Mouse (Mus musculus): ENCODE results near the gene Gm17581. TPM values are rescaled to one million over a fixed set of nuclear protein-coding genes. Genes with fewer than 3 reads are reported as not detected.
A peak's percentile ranks its signal among the peaks of the same experiment; 100 is the strongest.

Gm17581 gene
- polyA plus RNA-seq, 1 experiment from 2014 or later = not detected

DNA sequence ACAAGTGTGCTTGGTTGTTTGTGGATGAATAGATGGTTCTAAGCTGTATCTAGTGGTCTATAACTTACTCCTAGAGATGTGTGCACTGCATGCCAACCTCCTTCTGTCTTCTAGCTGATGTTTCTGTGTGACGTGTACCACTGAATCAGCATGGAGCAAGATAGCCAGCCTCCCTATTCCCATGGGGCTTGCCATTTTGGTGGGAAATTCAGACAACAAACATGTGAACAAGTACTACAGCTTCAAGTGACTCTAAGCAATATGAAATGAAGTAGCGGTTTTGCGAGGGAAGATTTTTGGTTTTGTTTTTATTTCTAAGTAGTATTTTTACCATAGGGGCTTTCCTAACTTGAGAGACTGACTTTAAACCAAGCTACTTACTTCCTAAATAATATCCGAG, 13.7 kb upstream of the Gm17581 start:
- 91% methylated on average over 4 of the region's 4 CpGs for WGBS
- no peak overlapping the region for H3K9ac ChIP-seq (ENCODE audit: low read length)
- H3K27ac ChIP-seq (ENCODE audit: low read depth, low read length) = no peak overlapping the region
- H3K4me1 ChIP-seq (ENCODE audit: control insufficient read depth, insufficient read depth, low read length) = no peaks in the 10 kb centered on the region
- no peaks in the 10 kb centered on the region for H3K36me3 ChIP-seq (ENCODE audit: control insufficient read depth, insufficient read depth, low read length)
- ATAC-seq = no peak
- H3K4me3 ChIP-seq (ENCODE audit: low read depth, low read length) = no peak overlapping the region
- H3K27me3 ChIP-seq (replicated peaks; ENCODE audit: control insufficient read depth, insufficient read depth, low read length) = 0 out of 2 replicates have a peak, but pooled peaks cover 4% of the 10 kb centered on the region
- H3K9me3 ChIP-seq (replicated peaks; ENCODE audit: control insufficient read depth, low read length) = no peaks in the 10 kb centered on the region
- DNase-seq (ENCODE audit: low spot score) = no peak
- H3K4me2 ChIP-seq (ENCODE audit: low read length) = no peak overlapping the region

DNA sequence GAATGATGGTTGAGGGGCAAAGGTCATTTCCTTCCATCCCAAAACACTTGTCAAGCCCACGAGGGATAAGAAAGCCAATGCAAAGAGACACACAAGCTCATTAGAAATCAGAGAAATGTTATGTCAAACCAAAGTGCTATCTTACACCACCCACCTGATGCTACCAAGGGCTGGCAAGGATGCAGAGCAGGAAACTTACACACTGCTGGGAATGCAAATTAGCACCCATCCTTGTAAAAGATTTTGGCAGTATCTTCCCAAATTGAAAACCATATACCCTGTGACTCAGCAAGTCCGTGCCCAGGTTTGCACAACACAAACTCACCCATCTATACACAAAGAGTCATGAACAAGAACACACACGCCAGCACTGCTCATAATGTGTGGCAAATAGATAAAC, 9.8 kb upstream of the Gm17581 start:
- Histone ChIP-seq H3K4me3 (ENCODE audit: low read depth, low read length) (no peak overlapping the region), H3K36me3 (ENCODE audit: control insufficient read depth, insufficient read depth, low read length) (no peaks in the 10 kb centered on the region), H3K4me2 (ENCODE audit: low read length) (no peak overlapping the region), H3K4me1 (ENCODE audit: control insufficient read depth, insufficient read depth, low read length) (no peaks in the 10 kb centered on the region), H3K27me3 (replicated peaks; ENCODE audit: control insufficient read depth, insufficient read depth, low read length) (no peaks in the 10 kb centered on the region), H3K9me3 (replicated peaks; ENCODE audit: control insufficient read depth, low read length) (no peaks in the 10 kb centered on the region), H3K27ac (ENCODE audit: low read depth, low read length) (no peak overlapping the region), H3K9ac (ENCODE audit: low read length) (no peak overlapping the region)
- 78% methylated on average over 3 of the region's 3 CpGs for WGBS
- DNase-seq (ENCODE audit: low spot score) (no peak), ATAC-seq (no peak)

DNA sequence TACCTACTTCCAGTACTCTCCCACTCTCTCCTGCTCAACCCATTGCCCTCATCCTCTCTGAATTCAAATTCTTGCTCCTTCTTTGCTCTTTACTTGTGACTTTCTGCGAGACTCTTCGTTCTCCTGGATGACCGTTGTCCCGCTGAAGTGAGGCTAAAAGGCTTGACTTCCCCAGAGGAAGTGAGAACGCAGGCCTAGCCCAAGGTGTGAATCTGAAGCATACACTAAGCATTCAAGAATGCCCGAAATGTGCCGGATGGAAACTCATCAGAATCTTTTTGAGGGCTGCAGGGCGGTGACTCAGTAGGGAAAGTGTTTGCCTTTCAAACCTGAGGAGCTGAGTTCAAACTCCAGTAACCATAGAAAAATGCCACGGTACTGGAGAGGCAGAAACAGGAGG, 7.7 kb upstream of the Gm17581 start:
- 95% methylated on average over 9 of the region's 9 CpGs for WGBS
- no peaks in the 10 kb centered on the region for H3K9me3 ChIP-seq (replicated peaks; ENCODE audit: control insufficient read depth, low read length)

DNA sequence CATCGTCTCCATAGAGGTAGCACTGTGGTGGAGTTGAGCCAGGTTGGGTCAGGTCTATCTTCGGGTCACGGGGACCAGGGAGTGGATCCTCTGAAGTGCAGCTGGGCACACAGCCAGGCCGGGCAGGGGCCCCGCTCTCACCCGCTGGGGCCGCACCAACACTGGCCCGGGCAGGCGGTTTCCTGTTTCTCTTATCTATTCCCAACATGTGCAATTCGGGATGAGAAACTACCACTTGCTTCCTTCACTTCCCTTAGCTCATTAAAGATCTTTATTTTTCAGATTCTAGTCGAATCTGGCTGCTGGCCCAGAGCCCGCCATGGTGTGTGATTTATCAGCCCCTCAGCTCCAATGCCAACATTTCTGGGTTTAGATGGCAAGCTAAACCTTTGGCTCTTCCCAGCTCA, 7.3 kb upstream of the Gm17581 start:
- Histone ChIP-seq H3K9me3 (replicated peaks; ENCODE audit: control insufficient read depth, low read length) (no peaks in the 10 kb centered on the region), H3K36me3 (ENCODE audit: control insufficient read depth, insufficient read depth, low read length) (no peaks in the 10 kb centered on the region), H3K4me1 (ENCODE audit: control insufficient read depth, insufficient read depth, low read length) (no peaks in the 10 kb centered on the region), H3K4me3 (ENCODE audit: low read depth, low read length) (no peak overlapping the region), H3K4me2 (ENCODE audit: low read length) (no peak overlapping the region), H3K9ac (ENCODE audit: low read length) (no peak overlapping the region), H3K27me3 (replicated peaks; ENCODE audit: control insufficient read depth, insufficient read depth, low read length) (no peaks in the 10 kb centered on the region), H3K27ac (ENCODE audit: low read depth, low read length) (no peak overlapping the region)
- 66% methylated on average over 12 of the region's 12 CpGs for WGBS
- DNase-seq (ENCODE audit: low spot score) (peak; percentile 34), ATAC-seq (no peak)

More for the DNA sequence above, 7.7 kb upstream of the Gm17581 start:
- Histone ChIP-seq H3K4me3 (ENCODE audit: low read depth, low read length) (no peak overlapping the region), H3K9ac (ENCODE audit: low read length) (no peak overlapping the region), H3K4me1 (ENCODE audit: control insufficient read depth, insufficient read depth, low read length) (no peaks in the 10 kb centered on the region), H3K27ac (ENCODE audit: low read depth, low read length) (no peak overlapping the region), H3K27me3 (replicated peaks; ENCODE audit: control insufficient read depth, insufficient read depth, low read length) (no peaks in the 10 kb centered on the region), H3K4me2 (ENCODE audit: low read length) (no peak overlapping the region), H3K36me3 (ENCODE audit: control insufficient read depth, insufficient read depth, low read length) (no peaks in the 10 kb centered on the region)
- ATAC-seq (no peak), DNase-seq (ENCODE audit: low spot score) (no peak)

GRCm38 (mm10) chr2:155742211-155742610, 6.5 kb upstream of the Gm17581 start:
- Histone ChIP-seq H3K9ac (ENCODE audit: low read length) (no peak overlapping the region), H3K27me3 (replicated peaks; ENCODE audit: control insufficient read depth, insufficient read depth, low read length) (no peaks in the 10 kb centered on the region), H3K27ac (ENCODE audit: low read depth, low read length) (no peak overlapping the region), H3K4me2 (ENCODE audit: low read length) (no peak overlapping the region), H3K9me3 (replicated peaks; ENCODE audit: control insufficient read depth, low read length) (no peaks in the 10 kb centered on the region), H3K36me3 (ENCODE audit: control insufficient read depth, insufficient read depth, low read length) (no peaks in the 10 kb centered on the region), H3K4me1 (ENCODE audit: control insufficient read depth, insufficient read depth, low read length) (no peaks in the 10 kb centered on the region), H3K4me3 (ENCODE audit: low read depth, low read length) (no peak overlapping the region)
- DNase-seq (ENCODE audit: low spot score) (no peak), ATAC-seq (no peak)
- WGBS = 88% methylated on average over 11 of the region's 11 CpGs

- Histone ChIP-seq H3K27ac (ENCODE audit: low read depth, low read length) (no peak overlapping the region), H3K4me1 (ENCODE audit: control insufficient read depth, insufficient read depth, low read length) (no peaks in the 10 kb centered on the region), H3K9ac (ENCODE audit: low read length) (no peak overlapping the region), H3K4me3 (ENCODE audit: low read depth, low read length) (no peak overlapping the region), H3K9me3 (replicated peaks; ENCODE audit: control insufficient read depth, low read length) (no peaks in the 10 kb centered on the region), H3K36me3 (ENCODE audit: control insufficient read depth, insufficient read depth, low read length) (no peaks in the 10 kb centered on the region), H3K27me3 (replicated peaks; ENCODE audit: control insufficient read depth, insufficient read depth, low read length) (no peaks in the 10 kb centered on the region), H3K4me2 (ENCODE audit: low read length) (no peak overlapping the region)
- no peak for ATAC-seq
- WGBS = 74% methylated on average over 9 of the region's 9 CpGs
- DNase-seq (ENCODE audit: low spot score) = no peak
Measured at GRCm38 (mm10) chr2:155737803-155738202, 2.1 kb upstream of the Gm17581 start.

- Histone ChIP-seq H3K27me3 (replicated peaks; ENCODE audit: control insufficient read depth, insufficient read depth, low read length) (no peaks in the 10 kb centered on the region), H3K27ac (ENCODE audit: low read depth, low read length) (no peak overlapping the region), H3K9me3 (replicated peaks; ENCODE audit: control insufficient read depth, low read length) (no peaks in the 10 kb centered on the region), H3K36me3 (ENCODE audit: control insufficient read depth, insufficient read depth, low read length) (no peaks in the 10 kb centered on the region), H3K9ac (ENCODE audit: low read length) (no peak overlapping the region), H3K4me1 (ENCODE audit: control insufficient read depth, insufficient read depth, low read length) (no peaks in the 10 kb centered on the region), H3K4me2 (ENCODE audit: low read length) (no peak overlapping the region), H3K4me3 (ENCODE audit: low read depth, low read length) (no peak overlapping the region)
- 82% methylated on average over 6 of the region's 6 CpGs for WGBS
- no peak for ATAC-seq
- no peak for DNase-seq (ENCODE audit: low spot score)
Measured at GRCm38 (mm10) chr2:155736936-155737335, 1.3 kb upstream of the Gm17581 start.

GRCm38 (mm10) chr2:155735080-155735479, 586 bp downstream of the Gm17581 start:
- ATAC-seq (no peak), DNase-seq (ENCODE audit: low spot score) (no peak)
- no peak overlapping the region for H3K9ac ChIP-seq (ENCODE audit: low read length)
- H3K9me3 ChIP-seq (replicated peaks; ENCODE audit: control insufficient read depth, low read length) = no peaks in the 10 kb centered on the region
- 93% methylated on average over 5 of the region's 5 CpGs for WGBS
- no peaks in the 10 kb centered on the region for H3K4me1 ChIP-seq (ENCODE audit: control insufficient read depth, insufficient read depth, low read length)
- no peaks in the 10 kb centered on the region for H3K27me3 ChIP-seq (replicated peaks; ENCODE audit: control insufficient read depth, insufficient read depth, low read length)
- H3K36me3 ChIP-seq (ENCODE audit: control insufficient read depth, insufficient read depth, low read length) = no peaks in the 10 kb centered on the region
- no peak overlapping the region for H3K4me3 ChIP-seq (ENCODE audit: low read depth, low read length)
- H3K4me2 ChIP-seq (ENCODE audit: low read length) = no peak overlapping the region
- H3K27ac ChIP-seq (ENCODE audit: low read depth, low read length) = no peak overlapping the region

DNA sequence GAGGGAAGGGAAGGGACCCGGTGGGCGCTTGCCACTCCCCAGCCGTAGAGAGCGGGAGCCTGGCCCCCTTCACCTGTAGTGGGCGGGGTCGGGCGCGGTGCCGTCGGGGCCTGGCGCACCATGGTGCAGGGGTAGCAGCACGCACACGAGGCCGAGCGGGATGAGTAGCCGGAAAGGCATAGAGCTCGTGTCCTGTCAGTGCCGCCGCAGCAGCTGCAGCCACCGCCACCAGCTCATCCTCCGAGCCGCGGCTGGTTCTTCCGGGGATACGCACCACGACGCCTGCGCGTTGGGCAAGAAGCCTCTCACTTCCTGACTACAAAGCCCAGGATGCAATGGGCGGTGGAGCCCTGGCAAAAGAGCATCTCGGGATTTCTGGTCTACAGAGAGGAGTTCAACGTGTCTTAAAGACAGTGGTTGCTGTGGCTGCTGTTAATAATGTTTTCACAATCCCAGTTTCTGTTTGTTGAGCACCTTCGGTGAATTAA, 6.5 kb downstream of the Gm17581 start, which contains the start of gene Edem2:
Edem2 (minus strand) TSS at position 318 of the 488 bp plus-strand sequence.
- DNase-seq (ENCODE audit: low spot score) (peak; percentile 97), ATAC-seq (peak; percentile 98)
- H3K4me1 ChIP-seq (ENCODE audit: control insufficient read depth, insufficient read depth, low read length) = peaks cover 8% of the 10 kb centered on the region
- 0 out of 2 replicates have a peak, but pooled peaks cover 3% of the 10 kb centered on the region for H3K36me3 ChIP-seq (ENCODE audit: control insufficient read depth, insufficient read depth, low read length)
- H3K9ac ChIP-seq (ENCODE audit: low read length) = peak within 1 kb of the TSS; percentile 85
- peak within 1 kb of the TSS; percentile 81 for H3K4me3 ChIP-seq (ENCODE audit: low read depth, low read length)
- H3K27ac ChIP-seq (ENCODE audit: low read depth, low read length) = peak within 1 kb of the TSS; percentile 63; the same call in 1 of the 2 replicates
- no peaks in the 10 kb centered on the region for H3K27me3 ChIP-seq (replicated peaks; ENCODE audit: control insufficient read depth, insufficient read depth, low read length)
- H3K9me3 ChIP-seq (replicated peaks; ENCODE audit: control insufficient read depth, low read length) = no peaks in the 10 kb centered on the region
- WGBS = under 1% methylated on average over 33 of the region's 33 CpGs
- H3K4me2 ChIP-seq (ENCODE audit: low read length) = peak within 1 kb of the TSS; percentile 97
